Mouse (Mus musculus) spleen, adult 12 weeks (tissue): ENCODE results near the gene Taf1.

ENCODE experiments used
- DNase-seq: peaks from one replicate; pipeline ENCODE4 v3.0.0; 2022; ENCODE audit warnings: low spot score

Taf1 gene

DNA sequence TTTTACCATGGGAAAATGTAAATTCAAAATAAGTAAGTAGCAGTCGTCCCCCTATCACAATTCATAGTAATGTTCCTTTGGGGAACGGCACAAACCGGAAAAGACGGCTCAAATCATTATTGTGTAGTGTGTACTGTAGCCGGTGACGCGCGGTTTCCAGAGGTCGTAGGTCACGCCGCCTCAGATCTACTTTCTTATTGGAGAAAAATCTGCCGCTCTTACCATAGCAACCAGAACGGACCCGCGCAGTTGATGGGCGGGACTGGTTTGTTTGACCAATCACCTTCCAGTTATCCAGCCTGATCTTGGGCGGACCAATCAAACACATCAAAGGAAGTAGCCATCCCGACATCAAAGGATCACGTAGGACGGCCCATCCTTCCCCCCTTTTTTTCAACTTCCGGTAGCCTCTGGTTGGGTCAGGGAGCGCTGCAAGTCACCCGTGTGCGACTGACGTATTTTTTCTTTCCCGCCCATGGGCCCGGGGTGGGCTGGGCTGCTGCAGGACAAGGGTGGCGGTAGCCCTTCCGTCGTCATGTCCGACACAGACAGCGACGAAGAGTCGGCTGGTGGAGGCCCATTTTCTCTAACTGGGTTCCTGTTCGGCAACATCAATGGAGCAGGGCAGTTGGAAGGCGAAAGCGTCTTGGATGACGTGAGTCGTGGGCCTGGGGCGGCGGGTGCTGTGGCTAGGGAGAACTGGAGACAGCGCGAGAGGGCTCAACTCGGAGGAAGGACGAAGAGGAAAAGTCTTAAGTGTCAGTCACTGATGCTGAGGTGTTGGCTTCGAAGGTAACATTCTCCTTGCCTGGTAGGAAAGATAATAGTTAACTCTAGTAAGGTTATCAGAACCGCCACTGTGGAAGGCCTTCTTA lies at the start of gene Taf1:
TSS of gene Taf1 (plus strand) at position 388 of the 875 bp plus-strand sequence.
- DNase-seq = peak; percentile 85

DNA sequence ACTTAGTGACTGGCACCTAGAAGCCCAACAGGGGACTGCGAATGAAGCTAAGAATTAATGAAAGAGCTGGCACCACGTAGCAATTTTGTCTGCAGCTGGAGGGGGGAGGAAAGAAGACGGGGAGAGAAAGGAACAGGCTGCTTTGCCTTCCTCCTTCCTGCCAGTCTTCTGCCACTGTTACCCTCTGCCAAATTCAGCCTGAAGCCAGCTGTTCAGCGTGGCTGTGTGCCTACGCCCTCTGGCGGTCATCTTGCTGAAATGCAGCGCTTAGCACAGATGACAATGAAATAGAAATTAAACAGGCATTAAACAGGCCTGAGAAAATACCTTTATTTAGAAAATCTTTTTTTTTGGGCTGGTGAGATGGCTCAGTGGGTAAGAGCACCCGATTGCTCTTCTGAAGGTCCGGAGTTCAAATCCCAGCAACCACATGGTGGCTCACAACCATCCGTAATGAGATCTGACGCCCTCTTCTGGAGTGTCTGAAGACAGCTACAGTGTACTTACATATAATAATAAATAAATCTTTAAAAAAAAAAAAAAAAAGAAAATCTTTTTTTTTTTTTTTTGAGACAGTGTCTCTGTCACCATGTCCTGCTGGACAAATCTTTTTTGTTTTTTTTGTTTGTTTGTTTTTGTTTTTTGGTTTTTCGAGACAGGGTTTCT lies 45.9 kb upstream of the Taf1 start:
- peak; percentile 10 for DNase-seq

GRCm38 (mm10) chrX:101504636-101505035 lies 27.9 kb upstream of the Taf1 start:
- peak; percentile 19 for DNase-seq

GRCm38 (mm10) chrX:101515710-101516109 lies 16.8 kb upstream of the Taf1 start:
- no peak for DNase-seq

- DNase-seq = no peak
Observed at GRCm38 (mm10) chrX:101518006-101518405, 14.5 kb upstream of the Taf1 start.

DNA sequence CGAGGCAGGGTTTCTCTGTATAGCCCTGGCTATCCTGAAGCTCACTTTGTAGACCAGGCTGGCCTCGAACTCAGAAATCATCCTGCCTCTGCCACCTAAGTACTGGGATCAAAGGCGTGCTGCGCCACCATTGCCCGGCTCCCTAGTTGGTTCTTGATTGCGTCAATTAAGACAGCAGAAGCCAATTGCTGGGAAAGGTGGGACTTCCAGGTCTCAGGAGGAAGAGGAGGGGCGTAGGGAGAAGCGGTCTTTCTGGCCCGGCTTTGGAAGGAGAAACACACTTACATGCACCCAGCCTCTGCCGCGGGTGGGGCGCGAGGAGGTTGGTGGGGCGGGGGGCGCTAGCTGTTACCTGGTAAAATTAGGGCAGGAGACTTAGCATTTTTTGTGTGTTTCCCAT lies 10.5 kb upstream of the Taf1 start:
- no peak for DNase-seq

GRCm38 (mm10) chrX:101527356-101527755 lies 5.2 kb upstream of the Taf1 start:
- no peak for DNase-seq

DNA sequence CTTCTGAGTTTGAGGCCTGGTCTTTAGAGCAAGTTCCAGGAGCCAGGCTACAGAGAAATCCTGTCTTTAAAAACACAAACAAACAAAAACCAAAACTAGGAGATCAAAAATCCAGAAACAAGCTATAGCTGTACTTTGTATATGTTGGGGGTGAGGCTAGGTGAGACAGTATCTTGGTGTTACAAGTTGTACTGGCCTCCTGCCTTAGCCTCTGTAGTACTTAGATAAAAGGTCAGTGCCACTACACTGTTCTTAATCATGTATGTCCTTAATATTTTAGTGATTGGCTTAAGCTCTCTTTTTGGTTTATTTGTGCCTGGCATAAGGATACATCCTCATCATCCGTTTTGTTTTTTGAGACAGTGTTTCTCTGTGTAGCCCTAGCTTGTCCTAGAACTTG lies 52.9 kb downstream of the Taf1 start:
- DNase-seq = no peak

DNA sequence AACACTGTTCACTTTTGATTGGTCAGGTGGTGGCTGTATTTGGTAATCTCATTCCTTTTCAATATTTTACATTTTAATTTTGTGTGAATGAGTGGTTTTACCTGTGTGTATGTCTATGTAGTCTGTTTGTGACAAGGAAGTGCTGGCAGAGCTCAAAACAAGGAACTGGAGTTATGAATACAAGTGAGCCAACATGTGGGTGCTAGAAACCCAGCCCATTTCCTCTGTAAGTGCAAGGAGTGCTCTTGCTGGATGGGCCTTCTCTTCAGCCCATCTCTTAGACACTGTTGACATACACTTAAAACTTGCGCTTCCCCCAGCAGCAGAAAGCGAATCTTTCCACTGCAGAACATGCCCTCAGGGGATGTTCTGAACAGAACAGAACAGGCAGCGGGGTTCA lies 83.6 kb downstream of the Taf1 start:
- DNase-seq = no peak

- DNase-seq = no peak
Observed at GRCm38 (mm10) chrX:101617889-101618288, 85.4 kb downstream of the Taf1 start.

- no peak for DNase-seq
Observed at GRCm38 (mm10) chrX:101620317-101620716, 87.8 kb downstream of the Taf1 start.

GRCm38 (mm10) chrX:101622539-101622938 lies 90.0 kb downstream of the Taf1 start:
- no peak for DNase-seq

DNA sequence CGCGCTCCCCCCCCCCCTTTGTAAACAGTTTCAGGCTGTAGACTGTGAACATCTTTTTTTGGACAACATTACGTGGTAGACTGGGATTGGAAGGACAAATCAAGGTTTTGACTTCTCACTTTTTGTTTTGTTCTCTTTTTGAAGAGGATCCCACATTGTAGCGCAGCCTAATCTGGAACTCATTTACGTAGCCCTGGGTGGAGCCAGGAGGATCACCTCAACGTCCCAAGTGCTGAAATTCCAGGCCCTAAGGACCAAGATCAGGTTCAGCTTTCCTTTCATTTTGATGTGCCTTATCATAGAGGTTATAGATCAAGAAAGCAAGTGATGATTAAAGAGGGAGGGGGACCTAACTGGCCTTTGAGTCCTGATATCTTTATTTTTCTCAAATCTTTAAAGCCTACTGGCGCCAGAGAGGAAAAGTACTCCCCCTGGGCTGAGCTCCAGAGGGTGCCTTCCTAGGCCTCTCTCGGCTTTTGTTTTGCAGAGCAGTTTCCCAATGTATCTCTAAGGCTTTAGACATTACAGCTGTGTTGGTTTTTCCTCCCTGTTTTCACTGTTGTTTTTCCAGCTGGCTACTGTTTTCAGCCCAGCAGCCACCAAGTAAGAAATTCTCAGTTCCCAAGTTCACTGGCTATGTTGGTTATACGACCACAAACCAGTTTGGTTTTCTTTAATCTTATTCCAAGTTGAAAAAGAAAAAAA lies 104.4 kb downstream of the Taf1 start:
- no peak for DNase-seq

GRCm38 (mm10) chrX:101638856-101639255 lies 106.3 kb downstream of the Taf1 start:
- no peak for DNase-seq

DNA sequence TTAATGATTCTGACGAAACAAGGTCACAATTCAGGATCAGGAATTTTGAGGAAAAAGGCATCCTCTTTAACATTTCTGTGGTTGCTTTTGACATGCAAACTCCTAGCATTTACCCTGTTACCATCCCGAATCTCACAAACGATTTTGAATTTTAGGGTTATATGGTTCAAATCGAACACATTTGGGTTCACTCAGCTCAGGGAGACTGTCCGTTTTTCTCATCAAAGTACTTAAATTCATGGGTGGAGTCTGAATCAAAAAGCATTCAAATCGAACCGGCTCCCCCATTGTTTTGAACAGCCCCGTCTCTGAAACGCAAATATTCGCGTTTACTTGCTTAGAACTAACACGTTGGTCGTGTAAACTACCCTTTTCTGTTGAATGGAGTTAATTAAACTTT lies 106.8 kb downstream of the Taf1 start:
- DNase-seq = peak; percentile 4

- DNase-seq = peak; percentile 83
Observed at GRCm38 (mm10) chrX:101639741-101640166, 107.2 kb downstream of the Taf1 start, which contains the start of gene Ogt. Gene Ogt (plus strand): TSS chrX:101640060.

DNA sequence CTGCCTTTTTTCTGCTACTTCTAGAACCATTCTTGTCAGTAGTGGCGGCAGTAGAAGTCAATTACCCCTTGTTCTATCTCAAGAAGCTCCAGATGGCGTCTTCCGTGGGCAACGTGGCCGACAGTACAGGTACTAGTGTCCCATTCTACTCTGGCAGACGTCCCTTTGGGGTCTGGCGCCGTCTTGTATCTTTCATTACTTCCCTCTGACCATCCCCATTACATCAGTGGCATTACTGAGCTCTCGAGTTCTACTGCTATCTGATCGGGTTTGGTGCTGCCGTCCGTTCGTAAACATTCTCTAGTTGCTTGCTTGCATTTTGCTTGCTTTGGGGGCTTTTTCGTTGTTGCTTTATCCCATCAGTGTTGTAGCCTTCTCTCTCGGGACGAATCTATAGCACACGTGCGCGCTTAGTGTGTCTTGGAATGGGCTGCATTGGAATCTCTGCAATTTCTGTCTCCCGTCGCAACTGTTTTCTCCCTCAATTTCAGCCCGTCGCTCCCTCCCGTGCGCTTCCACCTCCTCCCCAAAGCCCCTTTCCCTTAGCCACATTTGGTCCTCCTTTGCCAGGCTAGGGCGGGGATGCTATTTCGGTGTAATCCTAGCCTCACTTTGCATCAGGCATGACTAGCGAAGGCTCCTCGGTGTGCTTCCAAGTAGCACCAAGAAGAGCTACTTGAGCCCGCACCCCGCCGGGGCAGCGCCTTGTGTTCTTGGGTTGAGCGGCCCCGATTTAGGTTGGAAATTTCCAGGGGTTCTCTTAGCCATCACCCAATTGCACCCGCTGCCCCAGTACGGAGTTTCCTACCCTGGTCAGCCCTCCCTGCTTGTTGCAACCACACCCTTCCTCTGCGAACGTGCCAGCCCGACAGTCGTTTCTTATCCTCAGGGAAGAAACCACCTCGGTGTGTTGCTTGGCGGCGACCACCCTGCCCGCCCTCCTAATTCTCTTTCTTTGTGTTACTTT lies 107.9 kb downstream of the Taf1 start:
- DNase-seq = peak; percentile 36

GRCm38 (mm10) chrX:101641161-101641530 lies 108.6 kb downstream of the Taf1 start:
- peak; percentile 2 for DNase-seq

DNA sequence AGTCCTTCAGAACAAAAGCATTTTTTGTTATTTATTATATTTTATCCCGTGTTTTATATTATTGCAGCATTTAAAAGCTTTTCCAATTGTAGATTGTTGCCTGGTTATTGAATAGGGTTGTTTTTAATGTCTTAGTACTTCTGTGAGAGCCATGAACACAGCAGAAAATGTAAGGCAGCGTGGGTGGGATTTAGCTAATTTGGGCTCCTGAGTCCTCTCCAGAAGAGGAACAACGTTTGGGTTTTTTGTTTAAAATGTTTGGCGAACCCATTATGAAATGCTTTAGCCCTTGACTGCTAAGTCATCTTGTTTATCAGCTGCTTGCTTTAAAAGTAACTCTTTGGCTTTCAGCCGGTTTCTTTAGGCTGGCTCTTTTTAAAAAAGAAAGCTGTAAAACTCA lies 109.6 kb downstream of the Taf1 start:
- no peak for DNase-seq

GRCm38 (mm10) chrX:101645286-101645685 lies 112.8 kb downstream of the Taf1 start:
- DNase-seq = no peak

- DNase-seq = no peak
Observed at GRCm38 (mm10) chrX:101646621-101647020, 114.1 kb downstream of the Taf1 start.
